Mouse (Mus musculus) adrenal gland, adult 10 weeks (tissue): Measurements from ENCODE around the gene Olfr1008. TPM values are rescaled to one million over a fixed set of nuclear protein-coding genes. Genes with fewer than 3 reads are reported as not detected.

Source experiments
- polyA plus RNA-seq: library from polyadenylated mRNA; stranded (reverse); fragments of 350-450 nt; fragmentation: Illumina TruSeq; extraction: RNeasy Lipid Tissue Mini Kit (QIAGEN cat#74804); gene quantifications from one replicate; pipeline ENCODE4 v1.2.3, GENCODE M21; 2014; ENCODE audit warnings: low read depth, low replicate concordance

Olfr1008 gene
- polyA plus RNA-seq: not detected

GRCm38 (mm10) chr2:85689131-85689530 is at the start of gene Olfr1008:
Gene Olfr1008, plus strand, starts transcription at chr2:85689431.

GRCm38 (mm10) chr2:85650604-85651003 is 38.6 kb upstream of the Olfr1008 start, which contains the start of gene Olfr1002:
Gene Olfr1002, minus strand, starts transcription at chr2:85650704.

GRCm38 (mm10) chr2:85664355-85664754 is 24.9 kb upstream of the Olfr1008 start, which contains the start of gene Olfr154:
Gene Olfr154, minus strand, starts transcription at chr2:85664455.

GRCm38 (mm10) chr2:85678667-85679066 is 10.6 kb upstream of the Olfr1008 start, which contains the start of gene Olfr1006:
Gene Olfr1006, minus strand, starts transcription at chr2:85678767.

GRCm38 (mm10) chr2:85715119-85715518 is 25.9 kb downstream of the Olfr1008 start, which contains the start of gene Olfr1009:
Gene Olfr1009, plus strand, starts transcription at chr2:85715419.

Other genes with a start within 250 kb of the Olfr1008 start
- gene Olfr995, start 245.8 kb upstream of the Olfr1008 start, polyA plus RNA-seq: not detected
- 0.64 TPM for gene 4833423E24Rik, start 170.4 kb upstream of the Olfr1008 start, polyA plus RNA-seq
- gene Olfr996, start 110.2 kb upstream of the Olfr1008 start, polyA plus RNA-seq: not detected
- gene Olfr998, start 100.5 kb upstream of the Olfr1008 start, polyA plus RNA-seq: not detected
- not detected for gene Olfr1000, start 77.5 kb upstream of the Olfr1008 start, polyA plus RNA-seq
- gene Olfr1002, start 38.7 kb upstream of the Olfr1008 start, polyA plus RNA-seq: not detected
- not detected for gene Olfr154, start 25.0 kb upstream of the Olfr1008 start, polyA plus RNA-seq
- gene Olfr1006, start 10.7 kb upstream of the Olfr1008 start, polyA plus RNA-seq: not detected
- gene Olfr1009, start 26.0 kb downstream of the Olfr1008 start, polyA plus RNA-seq: not detected
- gene Olfr1012, start 73.3 kb downstream of the Olfr1008 start, polyA plus RNA-seq: not detected
- 0.47 TPM for gene Olfr1013, start 77.7 kb downstream of the Olfr1008 start, polyA plus RNA-seq
- not detected for gene Olfr1014, start 83.3 kb downstream of the Olfr1008 start, polyA plus RNA-seq
- not detected for gene Olfr1015, start 92.6 kb downstream of the Olfr1008 start, polyA plus RNA-seq
- not detected for gene Olfr1016, start 113.1 kb downstream of the Olfr1008 start, polyA plus RNA-seq
- not detected for gene Olfr1018, start 129.0 kb downstream of the Olfr1008 start, polyA plus RNA-seq
- gene Olfr1019, start 156.1 kb downstream of the Olfr1008 start, polyA plus RNA-seq: not detected
- gene Olfr1020, start 157.6 kb downstream of the Olfr1008 start, polyA plus RNA-seq: not detected
- not detected for gene Olfr1022, start 179.2 kb downstream of the Olfr1008 start, polyA plus RNA-seq
- gene Olfr1023, start 196.2 kb downstream of the Olfr1008 start, polyA plus RNA-seq: not detected
- not detected for gene Olfr1024, start 215.6 kb downstream of the Olfr1008 start, polyA plus RNA-seq
- not detected for gene Olfr1025-ps1, start 225.8 kb downstream of the Olfr1008 start, polyA plus RNA-seq
- not detected for gene Olfr1026, start 232.1 kb downstream of the Olfr1008 start, polyA plus RNA-seq